Mouse (Mus musculus): ENCODE results near the gene 1600015I10Rik.

GRCm38 (mm10) chr6:48902511-48903406, 26.9 kb upstream of the 1600015I10Rik start:
- TF ChIP-seq CTCF (IDR thresholded peaks at IDR 0.05; ENCODE audit: low read depth) (no peak), EP300 (IDR thresholded peaks at IDR 0.05; ENCODE audit: low read depth) (no peak)
